Mouse (Mus musculus) retina, adult 2 months (tissue): Measurements from ENCODE around the gene Ak7.

Experiments
- DNase-seq: peaks from one replicate; pipeline ENCODE4 v3.0.0-alpha.2; 2012; ENCODE audit warnings: low read depth, low spot score

Gene Ak7

GRCm38 (mm10) chr12:105786113-105786512 lies 80.3 kb downstream of the Ak7 start:
- no peak for DNase-seq

GRCm38 (mm10) chr12:105787626-105788025 lies 81.8 kb downstream of the Ak7 start:
- DNase-seq, result no peak

- no peak for DNase-seq
These were observed 84.1 kb downstream of the Ak7 start for GRCm38 (mm10) chr12:105789885-105790284.

DNA sequence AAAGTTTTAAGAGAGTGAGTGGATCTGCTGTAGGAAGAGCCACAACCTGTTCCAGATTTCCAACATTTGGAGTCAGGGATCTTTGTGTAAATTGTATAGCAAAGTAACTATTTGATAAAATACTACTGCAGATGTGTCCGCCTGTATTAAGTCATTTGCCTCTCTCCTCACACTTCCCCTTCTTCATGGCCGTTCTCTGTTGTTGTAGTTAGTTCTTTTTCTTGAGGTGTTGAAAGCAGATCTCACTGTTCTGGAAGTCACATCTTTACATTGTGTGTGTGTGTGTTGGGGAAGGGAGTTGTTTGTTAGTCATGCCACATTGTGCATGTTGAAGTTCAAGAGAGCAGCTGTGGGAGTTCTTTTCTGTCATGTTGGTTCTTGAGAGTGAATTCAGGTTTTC lies 89.1 kb downstream of the Ak7 start:
- no peak for DNase-seq

DNA sequence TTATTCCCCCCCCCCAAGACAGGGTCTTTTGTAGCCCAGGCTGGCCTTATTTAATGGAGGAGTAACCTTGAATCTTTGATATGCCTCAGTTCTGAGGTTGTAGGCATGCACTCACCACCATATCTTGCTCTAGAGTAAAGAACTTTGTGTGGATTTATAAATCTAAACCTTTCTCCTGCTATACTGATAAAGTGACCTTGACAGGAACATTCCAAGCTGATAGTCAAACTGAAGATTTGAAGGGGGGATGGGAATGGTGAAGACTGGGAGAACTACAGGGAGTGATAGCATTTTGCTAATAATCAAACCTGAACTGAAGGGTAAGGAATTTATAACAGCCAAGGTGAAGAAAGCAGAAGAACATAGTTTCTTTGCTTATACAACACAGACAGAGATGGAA lies 92.2 kb downstream of the Ak7 start:
- no peak for DNase-seq

GRCm38 (mm10) chr12:105805790-105806189 lies 100.0 kb downstream of the Ak7 start:
- DNase-seq, result no peak

DNA sequence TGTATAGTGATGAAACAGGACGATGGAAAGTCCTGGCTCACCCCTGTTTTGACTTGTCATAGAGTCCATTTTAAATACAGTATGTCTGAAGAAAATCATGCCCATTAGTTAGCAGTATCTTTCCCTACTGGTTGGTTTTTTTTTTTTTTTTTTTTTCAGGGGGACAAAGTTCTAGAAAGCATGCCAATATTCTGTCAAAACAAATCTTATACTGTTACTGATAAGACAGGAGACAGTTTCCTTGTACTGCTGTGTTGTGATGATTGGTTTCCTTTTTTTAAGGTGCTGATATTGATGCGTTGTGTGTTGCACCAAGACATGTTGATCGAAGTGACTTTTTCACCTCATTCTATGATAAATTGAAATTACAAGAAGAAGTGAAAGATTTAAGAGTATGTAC lies 100.4 kb downstream of the Ak7 start:
- no peak for DNase-seq

GRCm38 (mm10) chr12:105807416-105807815 lies 101.6 kb downstream of the Ak7 start:
- DNase-seq, result no peak

GRCm38 (mm10) chr12:105808945-105809344 lies 103.2 kb downstream of the Ak7 start:
- no peak for DNase-seq

DNA sequence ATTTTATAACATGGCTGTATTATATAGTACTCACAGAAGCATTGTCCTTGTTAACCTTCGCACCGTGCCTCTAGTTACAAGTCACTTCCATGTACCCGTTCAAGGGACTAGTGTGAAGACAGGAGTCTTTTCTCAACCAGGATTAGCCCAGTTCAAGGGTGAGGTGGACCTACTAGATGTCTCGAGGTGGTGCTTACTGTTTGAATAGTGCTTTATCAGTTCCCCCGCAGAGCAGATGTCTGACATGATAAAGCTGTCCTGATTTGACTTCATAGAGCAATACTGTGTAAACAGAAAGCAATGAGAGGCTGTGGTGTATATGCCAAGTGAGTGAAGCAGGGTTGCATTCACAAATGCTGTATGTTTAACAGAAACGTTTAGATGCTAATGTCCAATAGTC lies 104.8 kb downstream of the Ak7 start:
- DNase-seq, result no peak

- no peak for DNase-seq
These were observed 108.2 kb downstream of the Ak7 start for GRCm38 (mm10) chr12:105813957-105814356.

- DNase-seq, result no peak
These were observed 117.7 kb downstream of the Ak7 start for GRCm38 (mm10) chr12:105823472-105823871.

GRCm38 (mm10) chr12:105824743-105825142 lies 119.0 kb downstream of the Ak7 start:
- no peak for DNase-seq

DNA sequence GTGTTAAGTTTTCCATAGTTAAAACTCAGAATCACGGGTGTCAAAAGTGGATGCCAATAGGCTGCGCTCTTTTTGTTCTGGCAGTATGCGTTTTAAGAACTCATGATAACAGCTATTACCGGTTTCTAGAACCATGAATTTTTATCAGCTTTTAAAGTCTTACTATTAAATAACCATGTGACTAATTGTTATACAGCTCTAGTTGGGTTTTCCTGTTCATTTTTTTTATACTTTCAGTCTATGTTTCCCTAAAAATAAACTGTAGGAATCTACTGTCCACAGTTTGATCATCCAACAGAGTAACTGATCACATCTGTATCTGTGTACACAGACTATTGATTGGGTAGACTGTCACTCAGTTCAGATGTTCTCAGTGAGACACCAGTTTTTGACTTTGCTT lies 119.5 kb downstream of the Ak7 start:
- no peak for DNase-seq
